Mouse (Mus musculus) heart, postnatal 0 days (tissue): ENCODE results near the gene Celf2. TPM values are rescaled to one million over a fixed set of nuclear protein-coding genes. Genes with fewer than 3 reads are reported as not detected.

ENCODE experiments used
- ATAC-seq: fragments of 200-750 bp; cut with Nextera tagmentation; 2 replicates; pipeline ENCODE4 v1.8.0; 2017; ENCODE audit warnings: low read depth, moderate number of reproducible peaks, moderate library complexity; ENCODE audit not compliant: insufficient read depth
- DNase-seq: peaks from one replicate; pipeline ENCODE4 v3.0.0-alpha.2; 2016; ENCODE audit warnings: low spot score
- H3K27ac ChIP-seq: fragments of 300-500 bp; sonication (generic); 2 replicates; pipeline ENCODE4 v1.5.1; 2014; ENCODE audit warnings: low read depth, mild to moderate bottlenecking
- H3K27me3 ChIP-seq: fragments of 300-500 bp; sonication (generic); 2 replicates; pipeline ENCODE4 v1.6.1; 2014; ENCODE audit warnings: low read length, mixed read lengths; ENCODE audit not compliant: control insufficient read depth, insufficient read depth
- H3K36me3 ChIP-seq: fragments of 300-500 bp; sonication (generic); replicated peaks from 2 replicates; pipeline ENCODE4 v1.6.1; 2014; ENCODE audit warnings: low read length, mixed read lengths; ENCODE audit not compliant: control insufficient read depth, insufficient read depth
- H3K4me1 ChIP-seq: fragments of 300-500 bp; sonication (generic); 2 replicates; pipeline ENCODE4 v1.6.1; 2014; ENCODE audit warnings: antibody characterized with exemption; ENCODE audit not compliant: control insufficient read depth, insufficient read depth
- H3K4me2 ChIP-seq: fragments of 300-500 bp; sonication (generic); 2 replicates; pipeline ENCODE4 v1.6.1; 2014; ENCODE audit warnings: low read depth, mild to moderate bottlenecking, low read length, moderate library complexity
- H3K4me3 ChIP-seq: fragments of 300-500 bp; sonication (generic); 2 replicates; pipeline ENCODE4 v1.5.1; 2014; ENCODE audit warnings: low read depth, low read length
- H3K9ac ChIP-seq: fragments of 300-500 bp; sonication (generic); replicated peaks from 2 replicates; pipeline ENCODE4 v1.6.1; 2014; ENCODE audit warnings: low read depth, low read length, mixed read lengths
- H3K9me3 ChIP-seq: fragments of 300-500 bp; sonication (generic); replicated peaks from 2 replicates; pipeline ENCODE4 v1.6.1; 2016; ENCODE audit warnings: low read length; ENCODE audit not compliant: control insufficient read depth
- CTCF ChIP-seq: IDR thresholded peaks from 2 replicates; pipeline ENCODE4 v1.5.1; 2016; ENCODE audit warnings: antibody characterized with exemption, control low read depth, low read depth
- EP300 ChIP-seq: IDR thresholded peaks from 2 replicates; pipeline ENCODE4 v1.6.1; 2016; ENCODE audit warnings: antibody characterized with exemption, low read depth
- WGBS: fragments of 180-500 bp; shearing (Covaris S2); extraction: QIAGEN DNeasy Blood & Tissue Kit; methylation state at CpG from one replicate; pipeline ENCODE4 v1.1.7; 2014; 5-methylcytosine and 5-hydroxymethylcytosine counted together
- polyA plus RNA-seq: library from polyadenylated mRNA; unstranded; fragments of >200 nt; fragmentation: Nextera tagmentation; extraction: Ambion mirVana; gene quantifications from 2 replicates; pipeline ENCODE4 v1.2.1, GENCODE M21; 2015
- total RNA-seq: library from RNA; depleted of rRNA; stranded (reverse); fragments of >200 nt; gene quantifications from 2 replicates; pipeline ENCODE4 v1.2.3, GENCODE M21; 2014; ENCODE audit warnings: low replicate concordance

Gene Celf2
- total and polyA plus RNA-seq, 2 experiments from 2014 or later, result 47.6 to 64.9 TPM

DNA sequence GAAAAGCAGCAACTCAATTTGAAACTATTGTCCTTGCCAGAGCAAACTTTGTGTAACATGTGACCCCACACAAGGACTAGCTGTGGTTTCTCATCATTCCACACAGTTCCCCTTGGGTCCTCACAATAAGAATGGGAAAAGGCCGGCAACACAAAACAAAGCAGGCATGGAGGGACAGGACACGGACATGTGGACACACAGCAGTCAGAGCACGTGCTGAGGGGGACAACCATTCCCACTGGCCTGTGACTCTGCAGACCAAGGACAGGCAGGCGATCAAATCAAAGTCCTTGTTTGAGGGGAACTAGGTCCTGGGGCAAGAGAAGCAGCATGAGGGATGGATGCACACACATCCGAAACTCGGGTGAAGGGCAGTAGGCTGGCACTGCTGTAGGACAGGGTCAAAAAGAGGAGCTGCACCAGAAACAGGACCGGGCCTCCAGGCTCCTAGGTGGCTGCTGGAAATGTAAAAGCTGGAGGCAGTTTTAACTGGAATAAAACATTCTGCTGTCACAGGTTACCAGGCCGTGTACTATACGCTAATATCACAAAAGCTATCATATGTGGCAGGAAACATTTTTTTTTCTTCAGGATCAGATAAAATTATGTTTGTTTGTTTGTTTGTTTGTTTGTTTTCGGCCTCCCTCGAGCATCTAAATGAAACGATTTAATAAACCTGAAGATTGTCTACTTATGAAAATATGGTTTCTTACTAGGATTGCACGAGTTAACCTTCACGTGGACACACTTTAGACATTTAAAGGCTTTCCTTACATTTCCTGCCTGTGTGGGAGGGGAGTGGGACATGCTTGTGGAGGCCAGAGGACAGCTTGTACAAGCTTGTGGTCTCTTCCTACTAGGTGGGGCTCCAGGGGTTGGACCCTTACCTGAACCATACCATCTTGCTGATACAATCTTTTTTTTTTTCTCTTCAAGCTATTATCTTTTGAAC lies 950.8 kb downstream of the Celf2 start:
- 81% methylated on average over 14 of the region's 14 CpGs for WGBS
- Histone ChIP-seq H3K27ac (no peak overlapping the region), H3K4me3 (no peak overlapping the region), H3K4me2 (no peak overlapping the region), H3K27me3 (no peaks in the 10 kb centered on the region), H3K36me3 (peaks cover 16% of the 10 kb centered on the region), H3K9ac (no peak overlapping the region), H3K9me3 (no peaks in the 10 kb centered on the region), H3K4me1 (no peaks in the 10 kb centered on the region)
- TF ChIP-seq EP300 (no peak), CTCF (no peak)
- DNase-seq (no peak), ATAC-seq (no peak)

DNA sequence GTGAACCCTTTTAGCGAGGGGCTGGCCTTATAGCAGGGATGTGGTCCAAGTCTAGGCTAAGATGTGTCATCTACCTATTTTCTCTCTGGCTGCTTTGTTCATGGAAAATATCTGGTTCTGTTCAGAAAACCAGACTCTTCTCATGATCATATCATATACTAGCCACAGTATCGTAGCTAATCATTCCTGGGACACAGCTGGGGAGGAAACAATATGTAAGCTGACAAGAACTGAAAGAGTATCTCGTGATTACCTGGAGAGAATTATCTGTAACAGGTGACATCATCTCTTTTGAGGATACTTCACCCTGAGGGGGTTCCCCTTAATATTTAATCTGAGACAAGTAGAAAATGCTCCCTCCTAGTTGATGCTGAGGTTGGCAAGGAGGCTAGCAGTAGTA lies 951.6 kb downstream of the Celf2 start:
- TF ChIP-seq EP300 (no peak), CTCF (no peak)
- DNase-seq (no peak), ATAC-seq (no peak)
- no peaks in the 10 kb centered on the region for H3K9me3 ChIP-seq
- H3K27ac ChIP-seq, result no peak overlapping the region
- no peak overlapping the region for H3K4me2 ChIP-seq
- no peaks in the 10 kb centered on the region for H3K4me1 ChIP-seq
- H3K36me3 ChIP-seq, result peaks cover 20% of the 10 kb centered on the region
- H3K27me3 ChIP-seq, result no peaks in the 10 kb centered on the region
- 74% methylated on average over 3 of the region's 3 CpGs for whole genome bisulfite sequencing
- H3K9ac ChIP-seq, result no peak overlapping the region
- no peak overlapping the region for H3K4me3 ChIP-seq

GRCm38 (mm10) chr2:6556913-6557312 lies 952.5 kb downstream of the Celf2 start:
- H3K9me3 ChIP-seq, result no peaks in the 10 kb centered on the region
- no peaks in the 10 kb centered on the region for H3K27me3 ChIP-seq
- no peak overlapping the region for H3K4me2 ChIP-seq
- no peaks in the 10 kb centered on the region for H3K4me1 ChIP-seq
- 97% methylated on average over 2 of the region's 2 CpGs for WGBS
- H3K36me3 ChIP-seq, result peaks cover 25% of the 10 kb centered on the region
- H3K9ac ChIP-seq, result no peak overlapping the region
- TF ChIP-seq CTCF (no peak), EP300 (no peak)
- ATAC-seq (no peak), DNase-seq (no peak)
- no peak overlapping the region for H3K4me3 ChIP-seq
- no peak overlapping the region for H3K27ac ChIP-seq

DNA sequence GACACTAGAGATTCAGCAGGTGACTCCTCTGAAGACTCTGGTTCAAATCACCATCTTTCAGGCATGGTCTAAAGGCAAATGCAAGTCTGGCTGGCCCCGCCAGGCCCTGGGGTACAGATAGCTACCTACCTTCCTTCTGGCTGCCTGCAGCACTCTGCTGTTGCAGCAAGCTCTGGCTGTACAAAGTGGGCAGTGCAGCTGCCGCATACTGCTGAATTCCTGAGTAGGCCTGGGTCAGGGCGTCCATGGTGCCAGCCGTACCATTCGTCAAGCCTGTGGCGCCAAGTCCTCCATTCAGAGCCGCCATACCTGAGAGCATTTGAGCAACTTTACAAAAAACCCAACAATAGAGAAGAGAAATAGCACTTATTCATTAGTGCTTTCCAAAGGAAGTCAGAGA lies 955.7 kb downstream of the Celf2 start:
- no peak for ATAC-seq
- no peak overlapping the region for H3K9ac ChIP-seq
- WGBS, result 92% methylated on average over 7 of the region's 7 CpGs

GRCm38 (mm10) chr2:6549251-6549650 lies 960.1 kb downstream of the Celf2 start:
- DNase-seq, result no peak
- no peak overlapping the region for H3K27ac ChIP-seq

More for the DNA sequence above, 955.7 kb downstream of the Celf2 start:
- H3K4me1 ChIP-seq, result no peaks in the 10 kb centered on the region
- H3K36me3 ChIP-seq, result peaks cover 15% of the 10 kb centered on the region
- no peak for DNase-seq
- H3K9me3 ChIP-seq, result no peaks in the 10 kb centered on the region
- H3K27me3 ChIP-seq, result no peaks in the 10 kb centered on the region
- no peak overlapping the region for H3K27ac ChIP-seq
- TF ChIP-seq EP300 (no peak), CTCF (no peak)
- no peak overlapping the region for H3K4me3 ChIP-seq
- no peak overlapping the region for H3K4me2 ChIP-seq

More at GRCm38 (mm10) chr2:6549251-6549650, 960.1 kb downstream of the Celf2 start:
- TF ChIP-seq EP300 (no peak), CTCF (no peak)
- Histone ChIP-seq H3K36me3 (peaks cover 12% of the 10 kb centered on the region), H3K4me3 (no peak overlapping the region), H3K4me2 (no peak overlapping the region), H3K27me3 (no peaks in the 10 kb centered on the region), H3K4me1 (no peaks in the 10 kb centered on the region), H3K9ac (no peak overlapping the region), H3K9me3 (no peaks in the 10 kb centered on the region)
- no peak for ATAC-seq
- WGBS, result 66% methylated on average over 7 of the region's 7 CpGs
